Mouse (Mus musculus) lung, postnatal 0 days (tissue): ENCODE data around the gene Pcsk6.

Experiments used
- CTCF ChIP-seq: IDR thresholded peaks from 2 replicates; pipeline ENCODE4 v1.5.1; 2016; ENCODE audit warnings: antibody characterized with exemption, mild to moderate bottlenecking
- EP300 ChIP-seq: IDR thresholded peaks from 2 replicates; pipeline ENCODE4 v1.6.1; 2016; ENCODE audit warnings: antibody characterized with exemption, mild to moderate bottlenecking, control low read depth

GRCm38 (mm10) chr7:65988709-65989108 lies 127.2 kb downstream of the Pcsk6 start:
- TF ChIP-seq EP300: no peak
- no peak for TF ChIP-seq CTCF
